Mouse (Mus musculus): Measurements from ENCODE around the gene Slc39a13. TPM values are rescaled to one million over a fixed set of nuclear protein-coding genes. Genes with fewer than 3 reads are reported as not detected.
"Not testable (repeated sequence)": the region's sequence is repeated elsewhere in the genome, so short reads cannot be mapped to it uniquely, and the experiment has no call there.

The Slc39a13 gene
- polyA plus RNA-seq, 1 experiment from 2014 or later = 30.9 TPM

GRCm38 (mm10) chr2:91059376-91059775, 10.8 kb downstream of the Slc39a13 start:
- no peaks in the 10 kb centered on the region for H3K9me3 ChIP-seq
- peaks cover 86% of the 10 kb centered on the region for H3K36me3 ChIP-seq
- H3K9ac ChIP-seq = no peak overlapping the region
- no peak for ATAC-seq (ENCODE audit: low FRiP score, low read depth)
- H3K4me3 ChIP-seq = no peak overlapping the region
- H3K4me2 ChIP-seq (replicated peaks) = no peak overlapping the region
- H3K27me3 ChIP-seq (replicated peaks) = no peaks in the 10 kb centered on the region
- WGBS = 93% methylated on average over 2 of the region's 2 CpGs
- no peak overlapping the region for H3K27ac ChIP-seq
- peaks cover 10% of the 10 kb centered on the region for H3K4me1 ChIP-seq

GRCm38 (mm10) chr2:91058435-91058834, 11.8 kb downstream of the Slc39a13 start:
- Histone ChIP-seq H3K9ac (no peak overlapping the region), H3K27ac (no peak overlapping the region), H3K36me3 (peaks cover 77% of the 10 kb centered on the region), H3K4me2 (replicated peaks) (no peak overlapping the region), H3K27me3 (replicated peaks) (no peaks in the 10 kb centered on the region), H3K4me3 (no peak overlapping the region), H3K9me3 (no peaks in the 10 kb centered on the region), H3K4me1 (peaks cover 10% of the 10 kb centered on the region)
- 89% methylated on average over 5 of the region's 5 CpGs for WGBS
- no peak for ATAC-seq (ENCODE audit: low FRiP score, low read depth)

- Histone ChIP-seq H3K4me3 (peak within 1 kb of the TSS; percentile 82), H3K27me3 (replicated peaks) (no peaks in the 10 kb centered on the region), H3K9ac (peak within 1 kb of the TSS; percentile 82), H3K27ac (peak within 1 kb of the TSS; percentile 50; the same call in 1 of the 2 replicates), H3K4me2 (replicated peaks) (peak within 1 kb of the TSS; percentile 91), H3K4me1 (peaks cover 13% of the 10 kb centered on the region), H3K36me3 (peaks cover 36% of the 10 kb centered on the region), H3K9me3 (no peaks in the 10 kb centered on the region)
- ATAC-seq (ENCODE audit: low FRiP score, low read depth) = peak; percentile 98
- under 1% methylated on average over 40 of the region's 40 CpGs for WGBS
These were observed 16.3 kb downstream of the Slc39a13 start, which contains the start of gene Psmc3 for GRCm38 (mm10) chr2:91053934-91054382. Gene Psmc3 (plus strand): TSS chr2:91054009.

- peak overlapping the region; percentile 82 for H3K9ac ChIP-seq
- 0 out of 2 replicates have a peak overlapping the region, but pooled peaks have one; percentile 50 for H3K27ac ChIP-seq
- H3K4me3 ChIP-seq = peak overlapping the region; percentile 82
- H3K4me1 ChIP-seq = peaks cover 13% of the 10 kb centered on the region
- H3K9me3 ChIP-seq = no peaks in the 10 kb centered on the region
- peak; percentile 74 for ATAC-seq (ENCODE audit: low FRiP score, low read depth)
- WGBS = 0% methylated on average over 6 of the region's 6 CpGs
- H3K36me3 ChIP-seq = peaks cover 30% of the 10 kb centered on the region
- no peaks in the 10 kb centered on the region for H3K27me3 ChIP-seq (replicated peaks)
- peak overlapping the region; percentile 91 for H3K4me2 ChIP-seq (replicated peaks)
These were observed 16.9 kb downstream of the Slc39a13 start for GRCm38 (mm10) chr2:91053181-91053933.

DNA sequence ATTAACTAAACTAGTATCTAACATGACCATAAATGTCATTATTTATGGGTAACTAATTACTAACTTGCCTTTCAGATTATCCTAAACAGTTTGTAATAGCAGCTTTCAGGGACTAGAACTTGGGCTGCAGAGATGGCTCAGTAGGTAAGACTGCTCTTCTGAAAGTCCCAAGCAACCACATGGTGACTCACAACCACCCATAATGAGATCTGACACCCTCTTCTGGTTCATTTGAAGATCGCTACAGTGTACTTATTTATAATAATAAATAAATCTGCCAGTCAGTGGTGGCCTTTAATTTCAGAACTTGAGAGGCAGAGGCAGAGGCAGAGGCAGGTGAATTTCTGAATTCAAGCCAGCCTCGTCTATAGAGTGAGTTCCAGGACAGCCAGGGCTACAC, 17.5 kb downstream of the Slc39a13 start:
- Histone ChIP-seq H3K4me2 (replicated peaks) (peak overlapping the region; percentile 91), H3K36me3 (peaks cover 24% of the 10 kb centered on the region), H3K4me1 (peaks cover 13% of the 10 kb centered on the region), H3K9ac (no peak overlapping the region), H3K27me3 (replicated peaks) (no peaks in the 10 kb centered on the region), H3K9me3 (no peaks in the 10 kb centered on the region), H3K27ac (no peak overlapping the region), H3K4me3 (no peak overlapping the region)
- no peak for ATAC-seq (ENCODE audit: low FRiP score, low read depth)
- WGBS = 74% methylated on average over 2 of the region's 2 CpGs

DNA sequence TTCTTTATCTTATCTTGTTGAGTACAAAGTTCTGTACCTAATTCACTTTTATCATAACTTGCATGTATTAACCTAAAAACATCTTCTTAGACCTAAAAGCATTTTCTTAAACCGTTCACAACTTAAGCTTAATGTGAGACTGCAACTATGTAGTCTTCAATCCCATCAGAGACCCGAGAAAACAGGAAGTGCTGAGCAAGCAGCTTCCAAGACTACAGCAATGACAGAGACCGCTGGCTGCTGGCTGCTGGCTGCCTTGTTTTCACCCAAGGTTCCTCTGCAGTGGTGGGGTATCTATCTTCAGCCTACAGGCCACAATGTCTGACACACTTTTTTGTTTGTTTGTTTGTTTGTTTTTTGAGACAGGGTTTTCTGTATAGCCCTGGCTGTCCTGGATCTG, 18.3 kb downstream of the Slc39a13 start:
- Histone ChIP-seq H3K27ac (no peak overlapping the region), H3K27me3 (replicated peaks) (no peaks in the 10 kb centered on the region), H3K4me1 (peaks cover 13% of the 10 kb centered on the region), H3K9ac (no peak overlapping the region), H3K4me3 (no peak overlapping the region), H3K4me2 (replicated peaks) (no peak overlapping the region), H3K36me3 (peaks cover 16% of the 10 kb centered on the region), H3K9me3 (no peaks in the 10 kb centered on the region)
- WGBS = 91% methylated on average over 3 of the region's 3 CpGs
- ATAC-seq (ENCODE audit: low FRiP score, low read depth) = no peak

GRCm38 (mm10) chr2:91047359-91047758, 22.9 kb downstream of the Slc39a13 start:
- no peak overlapping the region for H3K4me2 ChIP-seq (replicated peaks)
- WGBS = 79% methylated on average over 9 of the region's 9 CpGs
- no peaks in the 10 kb centered on the region; the same call in 1 of the 2 replicates for H3K36me3 ChIP-seq
- no peak overlapping the region for H3K4me3 ChIP-seq
- no peak overlapping the region for H3K9ac ChIP-seq
- no peak for ATAC-seq (ENCODE audit: low FRiP score, low read depth)
- H3K27ac ChIP-seq = no peak overlapping the region
- no peaks in the 10 kb centered on the region for H3K27me3 ChIP-seq (replicated peaks)
- no peaks in the 10 kb centered on the region for H3K4me1 ChIP-seq
- no peaks in the 10 kb centered on the region for H3K9me3 ChIP-seq

DNA sequence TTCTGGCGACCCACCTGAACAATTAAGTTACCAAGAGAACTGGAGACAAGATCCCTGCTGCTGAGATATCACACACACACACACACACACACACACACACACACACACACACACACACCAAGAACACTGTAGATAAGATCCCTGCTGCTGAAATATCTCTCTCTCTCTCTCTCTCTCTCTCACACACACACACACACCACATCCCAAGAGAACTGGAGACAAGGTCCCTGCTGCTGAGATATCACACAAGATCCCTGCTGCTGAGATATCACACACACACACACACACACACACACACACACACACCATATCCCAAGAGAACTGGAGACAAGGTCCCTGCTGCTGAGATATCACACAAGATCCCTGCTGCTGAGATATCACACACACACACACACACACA, 24.4 kb downstream of the Slc39a13 start:
- 86% methylated on average over 1 of the region's 1 CpGs for WGBS
- H3K4me3 ChIP-seq; H3K27ac ChIP-seq; H3K9me3 ChIP-seq; ATAC-seq (ENCODE audit: low FRiP score, low read depth); H3K36me3 ChIP-seq; H3K27me3 ChIP-seq (replicated peaks); H3K9ac ChIP-seq; H3K4me2 ChIP-seq (replicated peaks); H3K4me1 ChIP-seq: not testable (repeated sequence)

DNA sequence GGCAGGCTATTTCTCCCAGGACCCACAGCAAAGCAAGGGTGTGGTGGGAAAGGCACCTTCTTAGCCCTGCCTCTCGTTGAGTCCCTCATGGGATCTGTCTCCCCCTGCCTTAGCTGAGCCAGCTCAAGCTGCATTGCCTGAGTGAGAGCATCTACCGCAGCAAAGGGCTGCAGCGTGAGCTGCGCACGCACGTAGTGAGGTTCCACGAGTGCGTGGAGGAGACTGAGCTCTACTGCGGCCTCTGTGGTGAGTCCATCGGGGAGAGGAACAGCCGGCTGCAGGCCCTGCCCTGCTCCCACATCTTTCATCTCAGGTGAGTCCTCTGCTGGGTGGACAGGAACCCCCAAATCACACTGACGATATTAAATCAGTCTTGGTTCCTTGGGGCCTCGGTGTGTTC, 25.5 kb downstream of the Slc39a13 start:
- Histone ChIP-seq H3K4me3 (no peak overlapping the region), H3K4me2 (replicated peaks) (no peak overlapping the region), H3K4me1 (no peaks in the 10 kb centered on the region), H3K36me3 (no peaks in the 10 kb centered on the region), H3K9ac (no peak overlapping the region), H3K27ac (no peak overlapping the region), H3K9me3 (no peaks in the 10 kb centered on the region), H3K27me3 (replicated peaks) (no peaks in the 10 kb centered on the region)
- ATAC-seq (ENCODE audit: low FRiP score, low read depth) = no peak
- 87% methylated on average over 13 of the region's 13 CpGs for WGBS

GRCm38 (mm10) chr2:91042651-91043398, 27.4 kb downstream of the Slc39a13 start:
- ATAC-seq (ENCODE audit: low FRiP score, low read depth) = no peak
- H3K9ac ChIP-seq = no peak overlapping the region

GRCm38 (mm10) chr2:91041786-91042185, 28.4 kb downstream of the Slc39a13 start:
- Histone ChIP-seq H3K4me1 (no peaks in the 10 kb centered on the region), H3K4me2 (replicated peaks) (no peak overlapping the region), H3K4me3 (no peak overlapping the region), H3K9ac (no peak overlapping the region), H3K27me3 (replicated peaks) (no peaks in the 10 kb centered on the region), H3K36me3 (no peaks in the 10 kb centered on the region), H3K27ac (no peak overlapping the region), H3K9me3 (no peaks in the 10 kb centered on the region)
- WGBS = 71% methylated on average over 8 of the region's 8 CpGs
- ATAC-seq (ENCODE audit: low FRiP score, low read depth) = no peak

More at GRCm38 (mm10) chr2:91042651-91043398, 27.4 kb downstream of the Slc39a13 start:
- H3K9me3 ChIP-seq = no peaks in the 10 kb centered on the region
- H3K27me3 ChIP-seq (replicated peaks) = no peaks in the 10 kb centered on the region
- no peak overlapping the region for H3K27ac ChIP-seq
- H3K4me3 ChIP-seq = no peak overlapping the region
- H3K4me1 ChIP-seq = no peaks in the 10 kb centered on the region
- 73% methylated on average over 21 of the region's 21 CpGs for WGBS
- H3K4me2 ChIP-seq (replicated peaks) = no peak overlapping the region
- H3K36me3 ChIP-seq = no peaks in the 10 kb centered on the region

DNA sequence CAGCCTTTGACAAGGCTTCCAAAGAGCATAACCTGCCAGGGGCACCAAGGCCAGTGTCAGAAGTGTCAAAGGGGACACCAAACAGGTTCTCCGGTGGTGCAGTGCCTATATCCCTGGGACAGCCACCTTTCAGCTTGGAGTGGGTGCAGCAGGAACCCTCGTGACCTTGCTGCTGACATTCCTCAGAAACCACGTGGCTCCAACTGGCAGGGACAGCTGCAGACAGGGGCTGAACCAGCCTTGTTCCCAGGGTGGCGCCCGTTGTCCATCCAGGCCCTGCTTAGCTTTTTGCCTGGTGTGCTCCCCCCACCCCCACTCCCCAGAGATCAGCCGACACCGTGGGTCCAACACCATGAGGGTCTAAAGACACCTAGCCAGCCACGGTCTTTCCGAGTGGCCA, 34.8 kb downstream of the Slc39a13 start, which contains the start of gene Rapsn:
Gene Rapsn (plus strand): TSS at position 236 of the 400 bp plus-strand sequence.
- no peak within 1 kb of the TSS for H3K4me2 ChIP-seq (replicated peaks)
- no peaks in the 10 kb centered on the region for H3K4me1 ChIP-seq
- no peaks in the 10 kb centered on the region for H3K27me3 ChIP-seq (replicated peaks)
- H3K9me3 ChIP-seq = no peaks in the 10 kb centered on the region
- no peak within 1 kb of the TSS for H3K9ac ChIP-seq
- no peaks in the 10 kb centered on the region for H3K36me3 ChIP-seq
- H3K4me3 ChIP-seq = no peak within 1 kb of the TSS
- H3K27ac ChIP-seq = no peak within 1 kb of the TSS
- WGBS = 68% methylated on average over 9 of the region's 9 CpGs
- ATAC-seq (ENCODE audit: low FRiP score, low read depth) = no peak

Measured in neural tube, embryonic 12.5 days (tissue).